Mouse (Mus musculus) ES-E14 (cell line): Measurements from ENCODE around the gene Slc6a12.

Experiments used
- CHD2 ChIP-seq: IDR thresholded peaks from 2 replicates; pipeline ENCODE4 v1.6.1; 2014; ENCODE audit warnings: mild to moderate bottlenecking, low read depth, low read length, inconsistent platforms
- HCFC1 ChIP-seq: IDR thresholded peaks from 2 replicates; pipeline ENCODE4 v1.6.1; 2012; ENCODE audit warnings: low read length, inconsistent platforms, borderline replicate concordance; ENCODE audit not compliant: insufficient read depth
- MAFK ChIP-seq: IDR thresholded peaks from 2 replicates; pipeline ENCODE4 v1.6.1; 2014; ENCODE audit warnings: mild to moderate bottlenecking, low read depth, low read length, inconsistent platforms; ENCODE audit not compliant: insufficient read depth
- ZC3H11A ChIP-seq: IDR thresholded peaks from 2 replicates; pipeline ENCODE4 v1.6.1; 2012; ENCODE audit warnings: low read depth, mild to moderate bottlenecking, inconsistent platforms, low read length, borderline replicate concordance

DNA sequence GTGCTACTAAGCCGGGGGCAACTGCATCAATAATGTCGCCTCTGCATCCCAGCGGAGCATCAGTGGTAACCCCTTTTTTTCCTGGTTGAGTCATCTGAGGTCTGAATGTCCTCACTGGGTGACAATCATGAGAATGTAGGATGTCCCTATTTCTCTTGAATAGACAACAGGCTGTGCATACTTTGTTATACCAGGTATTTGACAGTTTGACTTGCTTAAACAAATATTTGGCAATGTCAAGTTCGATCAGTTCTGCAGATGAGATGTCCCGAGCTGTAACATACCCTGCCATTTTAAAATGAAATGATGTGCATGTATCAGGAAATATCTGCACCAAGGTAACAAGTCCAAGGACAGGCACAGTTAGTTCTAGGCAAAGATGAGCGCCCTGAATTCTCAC lies 58.3 kb downstream of the Slc6a12 start:
- TF ChIP-seq MAFK (no peak), CHD2 (no peak), ZC3H11A (no peak), HCFC1 (no peak)
